Comparison of ENCODE assay signal across 13 mouse cellular contexts in the genomic region with DNA sequence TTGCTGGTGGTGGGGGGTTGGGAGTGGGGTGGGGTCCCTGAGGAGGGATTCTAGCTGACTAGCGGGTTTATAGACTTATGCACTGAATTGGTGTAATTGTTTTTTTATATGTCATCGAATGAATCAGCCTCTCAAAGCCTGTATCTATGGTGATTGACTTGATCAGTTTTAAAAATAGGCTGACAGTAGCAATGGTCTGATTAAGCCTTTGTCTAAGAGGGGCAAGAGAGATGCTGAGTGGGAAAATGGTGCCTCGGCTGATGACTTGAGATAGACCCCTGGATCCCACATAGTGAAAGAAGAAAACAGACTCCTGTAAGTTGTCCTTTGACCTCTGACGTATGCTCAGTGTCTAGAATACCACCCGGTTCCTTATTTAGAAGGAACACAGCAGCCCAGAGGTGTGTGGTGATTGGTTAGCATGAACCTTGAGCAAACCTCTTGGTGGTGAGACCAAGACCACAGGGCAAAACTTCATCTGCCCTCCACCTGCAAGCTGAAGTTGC.
DNase-seq lines count a peak whose midpoint lies in the region; ATAC-seq and TF ChIP-seq lines count a peak whose summit lies in the region.
"Had no signal": no experiment of that assay in that cellular context is flagged by ENCODE, and none has a peak within 500 bp of the region (broad histone marks: within the 10 kb centered on the region; RNA-seq: fewer than 3 reads in every experiment).

No protein-coding gene starts in this region.

- peaks cover 28% of the 10 kb centered on the region for H3K4me1 ChIP-seq in hindbrain, embryonic 10.5 days (replicated peaks)
- no peaks in the 10 kb centered on the region for H3K4me1 ChIP-seq in hindbrain, postnatal 0 days (ENCODE audit: insufficient read depth, low read length)
- no peaks in the 10 kb centered on the region; the same call in 1 of the 2 replicates for H3K4me1 ChIP-seq in cortical plate, adult 2 months (ENCODE audit: control insufficient read depth, insufficient read depth, low read length)
- peaks cover 9% of the 10 kb centered on the region; the same call in 1 of the 2 replicates for H3K4me1 ChIP-seq in midbrain, embryonic 14.5 days (ENCODE audit: control insufficient read depth, insufficient read depth, low read length)

- H3K27me3 ChIP-seq in hindbrain, embryonic 10.5 days (ENCODE audit: insufficient read depth, poor library complexity, severe bottlenecking), result no peaks in the 10 kb centered on the region
- H3K27me3 ChIP-seq in hindbrain, postnatal 0 days (ENCODE audit: insufficient read depth, low read length), result no peaks in the 10 kb centered on the region
- H3K27me3 ChIP-seq in midbrain, embryonic 14.5 days (ENCODE audit: control insufficient read depth, insufficient read depth, low read length), result no peaks in the 10 kb centered on the region

- H3K4me2 ChIP-seq in hindbrain, postnatal 0 days (ENCODE audit: low read depth, low read length), result no peak overlapping the region
- H3K4me2 ChIP-seq in midbrain, embryonic 14.5 days (ENCODE audit: low read length), result no peak overlapping the region

- peaks cover 8% of the 10 kb centered on the region; the same call in 1 of the 2 replicates for H3K9me3 ChIP-seq in hindbrain, embryonic 10.5 days
- H3K9me3 ChIP-seq in hindbrain, postnatal 0 days (ENCODE audit: low read length), result no peaks in the 10 kb centered on the region
- H3K9me3 ChIP-seq in midbrain, embryonic 14.5 days (ENCODE audit: control insufficient read depth, low read length), result no peaks in the 10 kb centered on the region

- H3K4me3 ChIP-seq in hindbrain, embryonic 10.5 days, result no peak overlapping the region
- no peak overlapping the region for H3K4me3 ChIP-seq in hindbrain, postnatal 0 days (ENCODE audit: low read length)
- no peak overlapping the region for H3K4me3 ChIP-seq in cortical plate, adult 2 months (ENCODE audit: insufficient read depth, low read length)
- no peak overlapping the region for H3K4me3 ChIP-seq in midbrain, embryonic 14.5 days (replicated peaks; ENCODE audit: low read depth, low read length)
- H3K4me3 ChIP-seq in gastrocnemius, adult 2 months, result no peak overlapping the region

- TF ChIP-seq POLR2A in cortical plate, adult 2 months (IDR thresholded peaks at IDR 0.05; ENCODE audit: extremely low read depth, insufficient read depth, low read length), result no peak

- no peak for DNase-seq in hindbrain, embryonic 10.5 days (ENCODE audit: low spot score)
- DNase-seq in hindbrain, postnatal 0 days (ENCODE audit: low spot score), result no peak
- peak; percentile 25 for DNase-seq in midbrain, embryonic 14.5 days
- DNase-seq in urinary bladder, postnatal 25 days (ENCODE audit: low spot score), result no peak
- DNase-seq in gastrocnemius, adult 2 months, result no peak
- no peak for DNase-seq in cerebellum, adult 8-10 months
- DNase-seq: heart, postnatal 14 days; kidney, adult 8-10 months; right cerebral cortex, postnatal 4 days; thymus, postnatal 14 days had no signal

- no peak for ATAC-seq in hindbrain, postnatal 0 days
- peak; percentile 49 for ATAC-seq in granulocyte monocyte progenitor cell, adult 5-6 weeks (replicated peaks; ENCODE audit: poor library complexity, severe bottlenecking)
- ATAC-seq in midbrain, embryonic 14.5 days (ENCODE audit: low FRiP score, low TSS enrichment), result peak; percentile 34; the same call in 1 of the 2 replicates

- no peaks in the 10 kb centered on the region for H3K36me3 ChIP-seq in hindbrain, embryonic 10.5 days
- no peaks in the 10 kb centered on the region for H3K36me3 ChIP-seq in hindbrain, postnatal 0 days (ENCODE audit: insufficient read depth, low read length)
- H3K36me3 ChIP-seq in midbrain, embryonic 14.5 days (ENCODE audit: control insufficient read depth, insufficient read depth, low read length), result no peaks in the 10 kb centered on the region

- WGBS in hindbrain, embryonic 10.5 days, result 34% methylated on average over 5 of the region's 5 CpGs
- 32% methylated on average over 5 of the region's 5 CpGs for WGBS in hindbrain, postnatal 0 days
- 11% methylated on average over 5 of the region's 5 CpGs for WGBS in midbrain, embryonic 14.5 days

- no peak for TF ChIP-seq CTCF in hindbrain, postnatal 0 days (IDR thresholded peaks at IDR 0.05; ENCODE audit: low read depth)
- TF ChIP-seq CTCF in cortical plate, adult 2 months (IDR thresholded peaks at IDR 0.05; ENCODE audit: extremely low read depth, insufficient read depth, low read length), result no peak
- TF ChIP-seq CTCF in gastrocnemius, adult 2 months (IDR thresholded peaks at IDR 0.05), result no peak

- H3K27ac ChIP-seq in hindbrain, embryonic 10.5 days, result peak overlapping the region; percentile 81
- no peak overlapping the region for H3K27ac ChIP-seq in hindbrain, postnatal 0 days
- H3K27ac ChIP-seq in cortical plate, adult 2 months (ENCODE audit: insufficient read depth, low read length), result peak overlapping the region; percentile 13; the same call in 1 of the 2 replicates
- H3K27ac ChIP-seq in midbrain, embryonic 14.5 days (replicated peaks; ENCODE audit: low read depth, low read length), result peak overlapping the region; percentile 22; the same call in 1 of the 2 replicates
- no peak overlapping the region for H3K27ac ChIP-seq in gastrocnemius, adult 2 months
- H3K27ac ChIP-seq: macrophage had no signal

- intact Hi-C loops in gastrocnemius, adult 2 months (cut with DNase I), result no loop called here

- no peak overlapping the region for H3K9ac ChIP-seq in hindbrain, postnatal 0 days (replicated peaks; ENCODE audit: low read length)
- H3K9ac ChIP-seq in midbrain, embryonic 14.5 days (replicated peaks; ENCODE audit: low read length), result no peak overlapping the region

Comparison
In these comparisons a context has a peak if more than half of its experiments do, and no peak if none do; other contexts are left out.
1. H3K27ac ChIP-seq: peak in hindbrain, embryonic 10.5 days (single experiment), cortical plate, adult 2 months (single experiment) and midbrain, embryonic 14.5 days (single experiment); none in hindbrain, postnatal 0 days (single experiment) and gastrocnemius, adult 2 months (single experiment).